Comparison of ENCODE assay signal across 10 mouse cellular contexts in the genomic region with DNA sequence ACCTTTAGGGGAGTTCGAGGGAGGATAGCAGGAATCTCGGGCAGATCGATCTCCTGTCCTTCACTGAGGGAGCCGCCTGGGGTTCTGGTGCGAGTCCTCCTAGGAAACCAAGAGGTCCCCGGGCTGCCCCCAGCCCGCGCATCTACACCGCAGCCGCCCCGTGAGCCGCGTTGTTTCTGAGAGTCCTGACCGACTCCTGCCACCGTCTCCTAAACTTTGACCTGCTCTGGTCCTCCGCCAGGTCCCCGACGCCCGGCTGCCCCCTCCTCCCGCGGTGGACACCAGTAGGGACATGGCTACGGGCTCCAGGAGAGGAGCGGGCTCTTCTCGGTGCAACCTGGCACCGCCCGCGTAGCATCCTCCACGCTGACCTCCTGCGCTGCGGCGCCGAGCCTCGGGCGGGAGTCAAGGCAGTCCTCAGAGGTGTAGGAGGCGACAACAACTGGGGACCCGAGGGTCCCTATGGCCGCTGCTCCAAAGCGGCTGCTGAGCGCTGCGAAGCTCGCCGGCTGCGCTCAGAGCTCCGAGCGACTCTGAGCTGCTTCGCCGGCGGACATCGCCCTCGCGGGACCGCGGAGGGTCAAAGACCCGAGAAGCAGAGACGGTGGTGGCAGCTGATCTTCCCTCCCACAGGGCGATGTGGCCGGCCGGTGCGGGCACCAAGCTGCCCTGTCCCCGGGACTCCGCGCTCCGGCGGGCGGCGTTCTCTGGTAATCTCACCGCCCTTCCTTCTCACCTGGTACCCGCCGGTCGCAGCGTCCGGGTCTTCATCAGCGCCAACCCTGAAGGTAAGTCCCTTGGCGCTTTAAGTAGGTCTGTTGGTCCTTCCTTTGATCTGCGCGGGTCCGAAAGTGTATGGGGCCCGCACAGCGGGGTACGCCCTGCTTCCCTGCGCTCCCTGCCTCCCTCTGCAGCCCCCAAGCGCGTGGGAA. TPM values are rescaled to one million over a fixed set of nuclear protein-coding genes. Genes with fewer than 3 reads are reported as not detected.
DNase-seq lines count a peak whose midpoint lies in the region; ATAC-seq lines count a peak whose summit lies in the region.
"Had no signal": no experiment of that assay in that cellular context is flagged by ENCODE, and none has a peak within 500 bp of the region (broad histone marks: within the 10 kb centered on the region; RNA-seq: fewer than 3 reads in every experiment).

No protein-coding gene starts in this region.

- intact Hi-C loops in gastrocnemius, postnatal 14 days (cut with DNase I; ENCODE audit: low total_unique reads) = no loop called here

- H3K4me1 ChIP-seq in heart, embryonic 14.5 days (ENCODE audit: control insufficient read depth in 2 of 2, insufficient read depth in 2 of 2, low read length in 2 of 2) = peaks cover 4 to 10% of the 10 kb centered on the region in 2 experiments; a peak in 2 of 4 replicates
- no peaks in the 10 kb centered on the region for H3K4me1 ChIP-seq in intestine, embryonic 14.5 days (replicated peaks; ENCODE audit: control insufficient read depth, insufficient read depth, low read length)
- H3K4me1 ChIP-seq in limb, embryonic 13.5 days = peaks cover 15% of the 10 kb centered on the region

- H3K9ac ChIP-seq in heart, embryonic 14.5 days (ENCODE audit: low read length) = 0 out of 2 replicates have a peak overlapping the region, but pooled peaks have one; percentile 21
- H3K9ac ChIP-seq in intestine, embryonic 14.5 days (ENCODE audit: low read length) = peak overlapping the region; percentile 8; the same call in 1 of the 2 replicates
- peak overlapping the region; percentile 32 for H3K9ac ChIP-seq in limb, embryonic 13.5 days

- peak overlapping the region; percentile 44 for H3K4me3 ChIP-seq in heart, embryonic 14.5 days (ENCODE audit: control insufficient read depth in 1 of 2, insufficient read depth in 1 of 2, low read depth in 1 of 2, low read length in 2 of 2)
- H3K4me3 ChIP-seq in intestine, embryonic 14.5 days (ENCODE audit: low read depth, low read length) = peak overlapping the region; percentile 52
- peak overlapping the region; percentile 47 for H3K4me3 ChIP-seq in limb, embryonic 13.5 days

- H3K27me3 ChIP-seq in heart, embryonic 14.5 days (ENCODE audit: control insufficient read depth, insufficient read depth, low read length) = peaks cover 56% of the 10 kb centered on the region
- H3K27me3 ChIP-seq in intestine, embryonic 14.5 days (replicated peaks; ENCODE audit: control insufficient read depth, insufficient read depth, low read length) = peaks cover 54% of the 10 kb centered on the region
- peaks cover 58% of the 10 kb centered on the region for H3K27me3 ChIP-seq in limb, embryonic 13.5 days

- no peaks in the 10 kb centered on the region for H3K36me3 ChIP-seq in heart, embryonic 14.5 days (ENCODE audit: control insufficient read depth, insufficient read depth, low read length)
- no peaks in the 10 kb centered on the region for H3K36me3 ChIP-seq in intestine, embryonic 14.5 days (ENCODE audit: control insufficient read depth, insufficient read depth, low read length)
- H3K36me3 ChIP-seq in limb, embryonic 13.5 days = no peaks in the 10 kb centered on the region

- no peaks in the 10 kb centered on the region for H3K9me3 ChIP-seq in heart, embryonic 14.5 days (ENCODE audit: control insufficient read depth, low read length)
- no peaks in the 10 kb centered on the region for H3K9me3 ChIP-seq in intestine, embryonic 14.5 days (ENCODE audit: control insufficient read depth, low read length)
- no peaks in the 10 kb centered on the region for H3K9me3 ChIP-seq in limb, embryonic 13.5 days

- under 1% methylated on average over 81 of the region's 83 CpGs for WGBS in heart, embryonic 14.5 days
- WGBS in intestine, embryonic 14.5 days = under 1% methylated on average over 79 of the region's 83 CpGs
- WGBS in limb, embryonic 13.5 days = under 1% methylated on average over 83 of the region's 83 CpGs

- peak overlapping the region; percentile 79 for H3K4me2 ChIP-seq in heart, embryonic 14.5 days (ENCODE audit: low read length)
- peak overlapping the region; percentile 95 for H3K4me2 ChIP-seq in intestine, embryonic 14.5 days (ENCODE audit: low read length)
- H3K4me2 ChIP-seq in limb, embryonic 13.5 days (replicated peaks) = peak overlapping the region; percentile 81

- no peak for DNase-seq in heart, adult 9 months (ENCODE audit: low spot score in 2 of 2)
- DNase-seq in embryo, embryonic 11 days = peak; percentile 54
- DNase-seq in intestine, embryonic 14.5 days (ENCODE audit: low spot score) = peak; percentile 63
- DNase-seq in right cerebral cortex, adult 18-20 months = peak; percentile 35
- no peak for DNase-seq in MN1 (ENCODE audit: low spot score)
- no peak for DNase-seq in gastrocnemius, postnatal 14 days

- H3K27ac ChIP-seq in heart, embryonic 14.5 days (replicated peaks in 1 of 2; ENCODE audit: control insufficient read depth in 1 of 2, insufficient read depth in 1 of 2, low read depth in 2 of 2, low read length in 2 of 2) = no peak overlapping the region
- no peak overlapping the region for H3K27ac ChIP-seq in intestine, embryonic 14.5 days (ENCODE audit: low read depth)
- no peak overlapping the region for H3K27ac ChIP-seq in limb, embryonic 13.5 days

- no peak for ATAC-seq in heart, embryonic 14.5 days (ENCODE audit: insufficient number of reproducible peaks, insufficient read depth, low FRiP score, low read depth)
- peak; percentile 50 for ATAC-seq in intestine, embryonic 14.5 days (replicated peaks; ENCODE audit: low FRiP score, low TSS enrichment, low read depth)
- peak; percentile 66 for ATAC-seq in limb, embryonic 13.5 days (ENCODE audit: low FRiP score, low read depth)

RNA-seq across cellular contexts. Expression of gene Nwd2, which starts 0.9 kb away (rescaled TPM):
- 0.20 TPM in 1 of 2 replicates, not detected in the other for polyA plus RNA-seq in heart, embryonic 14.5 days (2014; fragmentation: Nextera tagmentation; extraction: Ambion mirVana)
- polyA plus RNA-seq in intestine, embryonic 14.5 days (2014; fragmentation: Nextera tagmentation; extraction: Ambion mirVana) = 0.42 and 0.52 TPM in 2 replicates
- 0.38 and 0.60 TPM in 2 replicates for polyA plus RNA-seq in limb, embryonic 13.5 days (2015; fragmentation: Nextera tagmentation; extraction: Ambion mirVana)
- not detected for total RNA-seq in gastrocnemius, postnatal 14 days (2021)
- polyA plus RNA-seq: gonadal fat pad, adult 2 months; small intestine, adult 2 months had no signal

Comparison
In these comparisons a context has a peak if more than half of its experiments do, and no peak if none do; other contexts are left out.
1. DNase-seq: peak in embryo, embryonic 11 days (single experiment), intestine, embryonic 14.5 days (single experiment) and right cerebral cortex, adult 18-20 months (single experiment); none in heart, adult 9 months (0 of 2), MN1 (single experiment) and gastrocnemius, postnatal 14 days (single experiment).
2. Peak in every context shown above with its lines, with median percentiles within 50 percentile points of each other: H3K4me2 ChIP-seq, H3K4me3 ChIP-seq and H3K9ac ChIP-seq.